9 mouse cellular contexts compared by ENCODE assay signal in the genomic region with DNA sequence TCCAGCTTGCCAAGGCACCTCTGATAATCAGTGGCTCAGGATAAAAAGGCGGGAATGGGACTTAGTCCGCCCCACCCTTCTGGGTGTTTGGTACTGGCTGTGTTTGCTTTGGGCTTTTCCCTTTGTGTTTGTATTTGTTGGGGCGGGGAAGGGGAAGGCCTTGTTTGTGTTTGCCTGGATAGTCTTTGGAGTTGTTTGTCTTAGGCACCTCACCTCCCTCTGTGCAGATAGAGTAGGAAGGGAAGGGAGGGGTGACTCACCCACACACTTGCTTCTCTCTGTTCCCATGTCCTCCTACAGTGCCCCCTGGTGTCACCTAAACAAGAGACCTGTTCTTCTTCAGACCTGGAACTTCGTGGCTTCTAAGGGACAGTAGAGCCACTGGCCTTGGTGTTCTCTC. TPM values are rescaled to one million over a fixed set of nuclear protein-coding genes. Genes with fewer than 3 reads are reported as not detected.
A peak's percentile ranks its signal among the peaks of the same experiment; 100 is the strongest.
DNase-seq lines count a peak whose midpoint lies in the region; ATAC-seq lines count a peak whose summit lies in the region.
"Had no signal": no experiment of that assay in that cellular context is flagged by ENCODE, and none has a peak within 500 bp of the region (broad histone marks: within the 10 kb centered on the region; RNA-seq: fewer than 3 reads in every experiment).

No protein-coding gene starts in this region.

- H3K4me3 ChIP-seq in kidney, embryonic 16.5 days (ENCODE audit: low read length): no peak overlapping the region
- no peak overlapping the region for H3K4me3 ChIP-seq in intestine, embryonic 16.5 days (ENCODE audit: low read length)
- H3K4me3 ChIP-seq in forebrain, embryonic 13.5 days: no peak overlapping the region
- H3K4me3 ChIP-seq: embryonic facial prominence, embryonic 13.5 days had no signal

- H3K27ac ChIP-seq in kidney, embryonic 16.5 days (ENCODE audit: low read length): no peak overlapping the region
- H3K27ac ChIP-seq in intestine, embryonic 16.5 days (ENCODE audit: low read length): no peak overlapping the region
- no peak overlapping the region for H3K27ac ChIP-seq in forebrain, embryonic 13.5 days
- H3K27ac ChIP-seq: embryonic facial prominence, embryonic 13.5 days had no signal

- H3K36me3 ChIP-seq in kidney, embryonic 16.5 days (ENCODE audit: insufficient read depth, low read length): no peaks in the 10 kb centered on the region
- no peaks in the 10 kb centered on the region for H3K36me3 ChIP-seq in intestine, embryonic 16.5 days (ENCODE audit: control insufficient read depth, insufficient read depth, low read length)
- H3K36me3 ChIP-seq in forebrain, embryonic 13.5 days (ENCODE audit: poor library complexity, severe bottlenecking): no peaks in the 10 kb centered on the region
- H3K36me3 ChIP-seq: embryonic facial prominence, embryonic 13.5 days had no signal

- no peak overlapping the region for H3K4me2 ChIP-seq in kidney, embryonic 16.5 days (replicated peaks; ENCODE audit: low read depth, low read length)
- H3K4me2 ChIP-seq in intestine, embryonic 16.5 days (ENCODE audit: low read depth, low read length): no peak overlapping the region
- no peak overlapping the region for H3K4me2 ChIP-seq in forebrain, embryonic 13.5 days
- H3K4me2 ChIP-seq: embryonic facial prominence, embryonic 13.5 days had no signal

- H3K9me3 ChIP-seq in kidney, embryonic 16.5 days (ENCODE audit: low read length): no peaks in the 10 kb centered on the region
- H3K9me3 ChIP-seq in intestine, embryonic 16.5 days (ENCODE audit: control insufficient read depth, low read length): no peaks in the 10 kb centered on the region
- no peaks in the 10 kb centered on the region for H3K9me3 ChIP-seq in forebrain, embryonic 13.5 days (replicated peaks)
- H3K9me3 ChIP-seq: embryonic facial prominence, embryonic 13.5 days had no signal

- ATAC-seq in kidney, embryonic 16.5 days (ENCODE audit: low FRiP score, low TSS enrichment): no peak
- ATAC-seq in intestine, embryonic 16.5 days: peak; percentile 55
- peak; percentile 89 for ATAC-seq in megakaryocyte progenitor cell, adult 5-6 weeks (replicated peaks; ENCODE audit: poor library complexity)
- no peak for ATAC-seq in forebrain, embryonic 13.5 days

- no peaks in the 10 kb centered on the region for H3K27me3 ChIP-seq in kidney, embryonic 16.5 days (ENCODE audit: insufficient read depth, low read length)
- H3K27me3 ChIP-seq in intestine, embryonic 16.5 days (replicated peaks; ENCODE audit: control insufficient read depth, insufficient read depth, low read length): no peaks in the 10 kb centered on the region
- H3K27me3 ChIP-seq in forebrain, embryonic 13.5 days: peaks cover 5% of the 10 kb centered on the region; the same call in 1 of the 2 replicates

- WGBS in kidney, embryonic 16.5 days: 39% methylated on average over 4 of the region's 4 CpGs
- 46% methylated on average over 4 of the region's 4 CpGs for WGBS in intestine, embryonic 16.5 days
- 38% methylated on average over 4 of the region's 4 CpGs for WGBS in forebrain, embryonic 13.5 days

- H3K4me1 ChIP-seq in kidney, embryonic 16.5 days (ENCODE audit: insufficient read depth, low read length): peaks cover 6% of the 10 kb centered on the region
- H3K4me1 ChIP-seq in intestine, embryonic 16.5 days (ENCODE audit: control insufficient read depth, insufficient read depth, low read length): peaks cover 16% of the 10 kb centered on the region; the same call in 1 of the 2 replicates
- H3K4me1 ChIP-seq in forebrain, embryonic 13.5 days: peaks cover 31% of the 10 kb centered on the region

- peak; percentile 28 for DNase-seq in kidney, adult 18-20 months
- peak; percentile 85 for DNase-seq in R1 (ENCODE audit: low read depth, low spot score)
- DNase-seq in right cerebral cortex, postnatal 14 days: no peak
- DNase-seq in gastrocnemius, adult 18-20 months (ENCODE audit: low spot score): no peak

- H3K9ac ChIP-seq in kidney, embryonic 16.5 days (replicated peaks; ENCODE audit: low read length): no peak overlapping the region
- no peak overlapping the region for H3K9ac ChIP-seq in intestine, embryonic 16.5 days (ENCODE audit: low read depth, low read length)
- no peak overlapping the region for H3K9ac ChIP-seq in forebrain, embryonic 13.5 days
- H3K9ac ChIP-seq: embryonic facial prominence, embryonic 13.5 days had no signal

RNA-seq across cellular contexts. Expression of a gene that starts 35.1 kb away (rescaled TPM):
- polyA plus RNA-seq in kidney, embryonic 16.5 days (2015; fragmentation: Nextera tagmentation; extraction: Ambion mirVana): 33.4 and 34.0 TPM in 2 replicates
- polyA plus RNA-seq in intestine, embryonic 16.5 days (2015; fragmentation: Nextera tagmentation; extraction: Ambion mirVana): 4.5 and 5.2 TPM in 2 replicates
- total RNA-seq in megakaryocyte progenitor cell, adult 5-6 weeks (2015): 0.17 and 0.20 TPM in 2 replicates
- total RNA-seq in megakaryocyte progenitor cell, adult 5-6 weeks (2017): 0.14 and 0.37 TPM in 2 replicates
- total RNA-seq in gastrocnemius, adult 18-20 months (2021): under 1 TPM; 0.25 to 0.31 TPM
- polyA plus RNA-seq in forebrain, embryonic 13.5 days (2015; fragmentation: Nextera tagmentation; extraction: Ambion mirVana): 2.4 and 3.2 TPM in 2 replicates

Comparison
In these comparisons a context has a peak if more than half of its experiments do, and no peak if none do; other contexts are left out.
1. DNase-seq: peak in kidney, adult 18-20 months (single experiment) and R1 (single experiment); none in right cerebral cortex, postnatal 14 days (single experiment) and gastrocnemius, adult 18-20 months (single experiment).
2. ATAC-seq: peak in intestine, embryonic 16.5 days (single experiment) and megakaryocyte progenitor cell, adult 5-6 weeks (single experiment); none in kidney, embryonic 16.5 days (single experiment) and forebrain, embryonic 13.5 days (single experiment).